Mouse (Mus musculus) 3T3-L1 (cell line): Measurements from ENCODE around the gene Txnrd2.

ENCODE experiments used
- DNase-seq: peaks from one replicate; pipeline ENCODE4 v3.0.0-alpha.2; 2015; ENCODE audit warnings: low read depth, low spot score

Txnrd2 gene

GRCm38 (mm10) chr16:18484386-18484785 lies 58.2 kb downstream of the Txnrd2 start:
- no peak for DNase-seq

GRCm38 (mm10) chr16:18484794-18485435 lies 58.7 kb downstream of the Txnrd2 start:
- DNase-seq = peak; percentile 76

- DNase-seq = no peak
Observed at GRCm38 (mm10) chr16:18486126-18486525, 59.9 kb downstream of the Txnrd2 start.

- no peak for DNase-seq
Observed at GRCm38 (mm10) chr16:18490281-18490680, 64.1 kb downstream of the Txnrd2 start.

GRCm38 (mm10) chr16:18490894-18491293 lies 64.7 kb downstream of the Txnrd2 start:
- DNase-seq = no peak

GRCm38 (mm10) chr16:18497865-18498515 lies 71.8 kb downstream of the Txnrd2 start:
- peak; percentile 60 for DNase-seq

GRCm38 (mm10) chr16:18498558-18498990 lies 72.4 kb downstream of the Txnrd2 start, which contains the start of the genes Gnb1l and Rtl10:
Gene Gnb1l (plus strand): TSS chr16:18498713.
Gene Rtl10 (plus strand): TSS chr16:18498901.
- peak; percentile 90 for DNase-seq

GRCm38 (mm10) chr16:18498996-18499395 lies 72.8 kb downstream of the Txnrd2 start:
- peak; percentile 40 for DNase-seq

GRCm38 (mm10) chr16:18501531-18501930 lies 75.3 kb downstream of the Txnrd2 start:
- no peak for DNase-seq

- no peak for DNase-seq
Observed at GRCm38 (mm10) chr16:18503566-18504342, 77.6 kb downstream of the Txnrd2 start.

- DNase-seq = no peak
Observed at GRCm38 (mm10) chr16:18506524-18507199, 80.5 kb downstream of the Txnrd2 start.

GRCm38 (mm10) chr16:18507200-18507549 lies 81.0 kb downstream of the Txnrd2 start:
- DNase-seq = no peak

GRCm38 (mm10) chr16:18511741-18512140 lies 85.6 kb downstream of the Txnrd2 start:
- no peak for DNase-seq

- peak; percentile 29 for DNase-seq
Observed at GRCm38 (mm10) chr16:18513508-18513907, 87.3 kb downstream of the Txnrd2 start.

GRCm38 (mm10) chr16:18518091-18518490 lies 91.9 kb downstream of the Txnrd2 start:
- peak; percentile 29 for DNase-seq

GRCm38 (mm10) chr16:18523563-18524245 lies 97.5 kb downstream of the Txnrd2 start:
- DNase-seq = no peak

GRCm38 (mm10) chr16:18528656-18529055 lies 102.5 kb downstream of the Txnrd2 start:
- peak; percentile 64 for DNase-seq
